Mouse (Mus musculus): ENCODE data around the gene Poll. TPM values are rescaled to one million over a fixed set of nuclear protein-coding genes. Genes with fewer than 3 reads are reported as not detected.
A peak's percentile ranks its signal among the peaks of the same experiment; 100 is the strongest.
"Not testable (repeated sequence)": the region's sequence is repeated elsewhere in the genome, so short reads cannot be mapped to it uniquely, and the experiment has no call there.

The Poll gene
- total RNA-seq, 2 experiments from 2014 or later: 12.5 to 13.2 TPM

DNA sequence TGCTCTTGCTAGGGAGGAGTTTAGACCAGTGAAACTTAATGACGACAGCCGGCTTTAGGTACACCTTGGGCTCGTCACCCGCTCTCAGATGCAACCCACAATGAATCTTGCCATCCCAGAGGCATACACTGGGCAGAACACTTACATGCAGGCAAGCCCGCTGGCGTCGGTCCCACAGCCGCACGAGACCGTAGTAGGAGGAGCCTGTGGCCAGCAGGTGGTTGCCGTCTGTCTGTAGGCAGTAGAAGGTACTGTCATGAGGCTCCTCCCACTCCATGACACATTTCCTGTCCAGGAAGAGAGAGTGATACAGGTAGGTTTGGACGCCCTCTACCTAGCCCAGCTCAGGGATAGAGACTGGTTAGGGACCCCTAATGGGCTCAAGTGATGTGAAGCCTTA, 18.6 kb upstream of the Poll start:
- no peak for DNase-seq

DNA sequence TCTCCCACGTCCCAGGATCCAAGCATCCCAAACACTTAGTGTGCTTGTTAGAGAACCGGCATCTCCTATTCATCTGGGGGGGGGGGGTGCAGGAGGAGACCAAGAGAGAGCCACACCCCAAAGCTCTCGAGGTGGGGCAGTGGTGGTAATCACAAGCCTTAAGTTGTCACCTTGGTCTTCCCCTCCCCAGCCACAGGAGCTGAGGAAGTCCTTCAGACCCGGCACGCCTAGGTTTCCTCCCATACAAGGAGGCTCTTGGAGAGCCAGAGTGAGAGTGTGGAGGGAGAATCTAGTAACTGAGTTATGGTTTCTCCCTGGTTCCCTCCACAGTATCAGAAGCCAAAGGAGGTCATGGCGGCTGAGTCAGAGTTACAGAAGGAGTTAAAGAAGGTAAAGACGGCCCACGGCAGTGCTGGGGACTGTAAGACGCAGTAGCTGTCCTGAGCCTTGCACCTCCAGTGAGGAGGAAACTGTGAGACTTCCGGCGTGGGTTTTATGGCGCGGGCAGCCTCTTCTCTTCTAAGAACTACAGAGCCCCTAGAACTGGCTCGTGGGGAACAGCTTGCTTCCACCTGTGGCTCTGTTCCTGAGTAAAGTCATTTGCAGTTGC, 16.9 kb upstream of the Poll start:
- no peak for DNase-seq

DNA sequence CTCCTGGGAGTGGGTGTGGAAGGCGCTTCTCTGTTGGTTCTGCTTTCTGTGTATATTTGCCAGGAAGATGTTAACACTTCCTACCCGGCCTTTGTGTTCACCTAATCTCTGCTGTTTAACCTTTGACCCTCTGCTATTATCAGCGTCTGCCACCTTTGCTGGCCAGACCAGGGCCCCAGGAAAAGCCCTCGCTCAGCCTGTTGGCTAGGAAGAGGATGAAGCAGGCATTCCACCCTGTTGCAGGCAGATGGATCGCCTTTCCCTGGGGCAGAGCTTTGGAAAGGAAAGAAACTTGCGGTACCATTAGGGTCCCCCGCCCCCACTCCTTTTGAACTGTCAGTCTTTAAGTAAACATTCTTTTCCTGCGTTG, 15.3 kb upstream of the Poll start:
- no peak for DNase-seq

DNA sequence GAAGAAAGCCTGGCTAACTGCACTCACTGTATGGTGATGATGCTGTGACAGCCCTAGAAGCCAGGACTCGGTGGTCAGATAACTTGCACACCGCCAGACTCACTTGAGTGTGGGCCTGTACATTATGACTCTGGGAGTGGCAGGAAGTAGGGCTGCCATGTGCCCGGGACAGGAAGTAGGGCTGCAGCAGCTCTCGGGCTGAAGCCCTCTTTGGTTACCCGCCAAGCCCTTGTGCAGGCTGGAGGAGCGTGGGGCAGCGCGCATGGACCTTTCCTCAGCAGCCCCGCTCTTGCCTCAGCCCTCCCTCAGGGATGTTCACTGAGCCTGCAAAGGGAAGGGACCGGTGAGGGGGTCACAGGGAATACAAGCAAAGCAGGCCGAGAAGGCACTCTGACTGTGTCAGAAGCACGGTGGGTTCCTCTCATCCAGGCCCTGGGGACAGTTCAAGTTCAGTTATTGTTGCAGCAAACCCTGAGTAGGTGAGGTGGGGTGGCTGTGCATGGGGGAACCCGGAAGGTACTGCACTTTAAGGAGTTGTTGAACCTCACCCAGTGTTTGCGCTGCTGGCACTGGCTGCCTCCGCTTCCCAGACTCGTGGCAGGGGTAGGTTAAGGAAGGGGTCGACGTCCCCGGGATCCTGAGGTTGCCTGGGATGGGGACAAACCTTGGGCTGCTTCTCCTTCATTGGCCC, 14.8 kb upstream of the Poll start:
- DNase-seq: no peak

DNA sequence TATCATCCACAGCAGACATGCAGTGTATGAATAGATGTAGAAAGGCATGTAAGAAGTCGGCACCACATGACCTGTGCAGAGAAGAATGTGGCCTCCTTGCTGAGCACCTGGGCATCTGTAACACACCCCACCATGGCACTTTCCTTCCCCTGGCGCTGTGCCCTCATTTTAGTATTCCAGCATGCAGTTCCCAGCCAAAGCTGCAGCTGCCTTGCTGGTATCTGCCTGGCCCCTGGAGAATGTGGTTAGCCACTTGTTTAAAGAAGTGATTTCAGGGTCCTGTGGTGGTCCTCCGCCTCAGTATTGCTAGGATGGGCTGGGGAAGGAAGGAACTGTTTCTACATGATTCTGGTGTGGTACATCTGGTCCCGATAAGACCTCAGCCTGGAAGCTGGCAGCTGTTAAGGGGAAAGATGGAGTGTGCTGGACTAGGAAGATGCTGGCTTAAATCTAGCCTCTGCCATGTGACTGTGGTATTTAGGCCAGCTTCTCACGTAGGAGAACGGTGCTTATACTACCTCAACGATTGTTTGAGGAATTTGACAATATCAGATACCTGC, 14.1 kb upstream of the Poll start:
- no peak for DNase-seq

DNA sequence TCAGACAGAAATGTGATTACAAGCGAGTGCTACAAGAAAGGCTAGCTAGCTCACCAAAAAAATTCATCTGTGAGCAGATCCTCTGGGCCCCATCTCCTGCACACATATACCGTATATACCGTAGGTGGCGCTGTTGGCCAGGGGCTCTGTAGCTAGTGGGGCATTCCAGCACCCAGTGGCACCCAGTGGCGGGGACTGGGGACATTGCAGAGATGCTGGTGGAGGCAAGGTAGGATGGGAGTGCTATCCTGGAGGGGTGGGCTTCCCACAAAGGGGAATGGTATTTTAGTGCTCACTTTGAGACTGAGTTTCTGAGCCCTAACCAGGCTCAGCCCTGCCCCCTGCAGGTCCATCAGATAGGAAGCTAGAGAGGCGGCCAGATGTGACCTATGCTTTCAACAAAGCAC, 13.5 kb upstream of the Poll start:
- DNase-seq: peak; percentile 61

DNA sequence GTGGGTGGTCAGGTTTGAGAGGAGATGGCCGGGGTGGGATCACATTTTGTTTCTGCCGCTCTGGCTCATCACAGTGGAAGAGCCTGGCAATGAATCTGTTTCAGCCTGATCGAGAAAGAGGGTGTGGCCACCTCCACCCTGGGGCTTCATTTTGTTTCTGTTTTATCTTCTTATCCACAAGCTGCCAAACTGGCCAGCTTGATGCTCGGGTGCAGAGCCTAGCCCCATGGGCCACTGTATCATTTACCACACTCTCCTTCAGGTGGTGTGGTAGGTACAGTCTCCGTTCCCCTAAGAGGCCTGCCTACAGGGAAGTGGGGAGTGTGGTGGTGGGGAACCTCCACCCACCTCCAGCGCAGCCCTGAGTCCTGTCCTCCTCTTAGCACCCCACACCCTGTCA, 12.7 kb upstream of the Poll start:
- no peak for DNase-seq

DNA sequence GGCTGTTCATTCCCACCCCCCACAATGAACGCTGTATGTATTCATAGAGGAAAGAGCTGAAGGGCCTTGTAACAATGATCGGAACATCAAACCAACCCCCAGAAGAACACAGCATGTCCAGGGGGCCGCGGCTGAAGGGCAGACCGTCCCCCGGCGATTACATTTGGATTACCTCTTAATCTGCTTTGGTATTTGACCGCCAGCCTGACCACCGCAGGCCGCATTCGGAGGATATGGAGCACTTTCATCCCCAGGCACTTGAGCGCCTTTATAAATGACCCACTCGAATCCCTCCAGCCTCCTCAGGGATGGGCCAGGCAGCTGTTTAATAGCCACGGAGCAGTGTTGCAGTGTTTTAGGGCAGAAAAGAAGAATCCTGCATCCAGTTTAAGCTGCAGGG, 7.0 kb upstream of the Poll start:
- DNase-seq: no peak

DNA sequence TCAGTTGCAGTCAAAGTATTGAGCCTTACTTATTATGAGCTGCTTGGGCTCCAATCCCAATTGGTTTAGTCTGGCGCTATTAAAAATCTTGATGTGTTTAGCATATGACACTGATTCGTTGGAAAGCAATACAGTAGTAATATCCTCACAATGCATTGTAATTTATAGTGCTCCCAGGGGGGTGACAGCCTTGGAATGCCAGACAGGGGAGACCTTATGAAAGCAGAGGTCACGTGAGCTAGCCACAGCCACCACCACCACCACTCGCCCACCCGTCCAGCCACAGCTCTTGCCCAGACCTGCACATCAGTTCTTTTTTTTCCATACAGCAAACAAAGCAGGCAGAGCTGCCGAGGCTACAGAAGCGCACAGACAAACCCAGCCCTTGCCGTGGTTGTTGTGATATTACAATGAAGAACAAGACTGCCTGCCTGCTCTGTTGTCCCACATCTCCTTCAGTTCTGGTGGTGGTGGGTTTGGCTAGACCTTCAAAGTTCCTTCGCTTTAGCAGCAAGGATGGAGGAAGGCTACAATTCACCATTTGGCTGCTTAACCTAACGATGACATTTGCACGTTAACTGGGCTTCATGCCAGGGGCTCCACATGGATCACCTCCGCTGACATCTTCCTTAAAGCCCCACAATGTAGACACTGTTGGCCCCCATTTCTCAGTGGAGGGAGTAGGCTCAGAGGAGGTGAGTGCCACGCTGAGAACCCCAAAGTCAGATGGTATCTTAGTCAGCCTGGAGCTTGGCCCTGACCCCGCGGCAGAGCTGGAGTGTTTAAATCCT, 5.8 kb upstream of the Poll start:
- DNase-seq: no peak

DNA sequence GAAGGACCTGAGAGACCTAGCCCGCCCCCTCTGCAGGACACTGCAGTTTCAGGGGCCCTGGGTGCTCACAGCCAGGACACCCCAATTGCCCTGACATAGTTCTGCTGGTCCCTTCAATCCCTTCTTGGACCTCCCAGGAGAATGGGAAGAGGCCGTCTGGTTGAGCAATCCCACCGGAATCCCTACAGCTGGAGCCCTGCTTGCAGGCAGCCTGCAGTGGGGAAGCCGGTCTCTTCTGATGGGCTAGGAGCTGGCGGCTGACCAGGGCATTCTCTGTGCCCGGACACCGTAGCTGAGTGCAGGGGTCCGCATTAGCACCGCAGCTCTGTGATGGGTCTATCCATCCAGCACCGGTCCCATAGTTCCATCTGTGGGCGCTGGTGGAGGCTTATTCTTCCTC, 6.2 kb downstream of the Poll start:
- no peak for DNase-seq

DNA sequence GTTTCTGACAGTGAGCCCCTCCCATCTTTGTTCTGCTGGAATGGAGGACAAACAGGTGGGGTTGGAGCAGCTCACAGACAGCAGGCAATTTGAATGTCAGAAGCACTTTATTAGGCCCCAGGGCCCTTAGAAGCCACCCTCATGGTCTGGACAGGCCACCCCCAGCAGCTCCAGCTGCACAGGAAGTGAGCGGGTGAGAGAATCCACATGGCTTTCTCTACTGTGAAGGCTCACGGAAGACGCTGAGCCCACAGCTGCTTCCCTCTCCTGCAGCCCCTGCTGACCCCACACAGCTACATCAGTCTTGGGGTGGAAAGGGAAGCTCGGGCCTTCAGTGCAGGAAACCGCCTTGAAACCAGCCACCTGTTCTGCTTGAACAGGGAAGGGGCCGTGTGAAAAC, 8.1 kb downstream of the Poll start:
- no peak for DNase-seq

DNA sequence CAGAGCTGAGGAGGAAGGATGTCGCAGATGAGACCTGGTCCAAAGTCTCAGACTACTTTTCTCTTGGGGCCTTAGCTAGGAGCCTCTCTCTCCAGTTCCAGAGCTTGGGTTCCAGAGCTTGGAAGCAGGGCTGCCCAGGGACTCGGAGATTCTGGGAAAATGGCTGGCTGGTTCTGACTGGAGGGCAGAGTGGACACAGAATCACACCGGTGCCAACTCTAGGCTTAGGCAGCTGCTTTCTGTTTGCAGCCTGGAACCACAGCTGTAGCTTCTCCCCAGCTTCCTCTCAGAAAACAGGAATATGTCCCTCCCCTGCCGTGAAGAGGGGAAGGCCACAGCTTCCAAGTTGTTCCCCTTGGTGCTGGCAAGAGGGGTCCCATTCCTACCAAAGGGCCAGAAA, 10.4 kb downstream of the Poll start:
- no peak for DNase-seq

DNA sequence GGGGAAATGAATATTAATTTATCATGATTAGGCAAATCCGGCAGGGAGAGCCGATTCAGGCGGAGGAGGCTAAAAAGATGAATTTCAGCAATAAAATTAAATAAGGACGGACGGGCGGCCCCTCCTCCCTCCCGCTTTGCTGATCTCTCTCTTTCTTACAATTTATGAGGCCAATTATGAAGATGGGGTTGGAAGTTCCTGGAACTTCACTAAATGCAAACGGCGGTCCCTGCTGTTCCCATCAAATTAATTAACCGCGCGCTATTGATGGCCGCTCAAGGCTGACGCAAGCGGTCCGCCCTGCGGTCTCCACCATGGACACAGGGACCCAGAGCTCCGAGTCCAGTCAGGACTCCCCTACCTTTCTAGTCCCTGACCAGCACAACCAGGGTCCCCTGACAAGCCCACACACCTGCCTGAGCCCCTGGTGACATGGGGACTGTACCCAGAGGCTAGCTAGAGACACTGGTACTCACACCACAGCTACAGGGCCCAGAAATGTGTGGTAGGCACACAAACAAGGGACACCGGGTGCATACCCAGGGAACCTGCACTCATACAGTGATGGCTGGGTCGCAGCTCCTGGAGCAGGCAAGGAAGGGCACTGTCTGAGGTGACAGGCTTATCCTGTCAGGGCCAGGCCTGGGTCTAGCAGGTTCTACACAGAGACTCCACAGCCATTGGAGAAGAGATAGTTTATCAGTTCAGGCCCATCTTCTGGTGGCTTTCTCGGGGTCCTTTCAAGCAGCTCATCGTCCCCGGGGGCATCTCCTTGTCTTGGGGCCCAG, 11.0 kb downstream of the Poll start:
- DNase-seq: no peak

DNA sequence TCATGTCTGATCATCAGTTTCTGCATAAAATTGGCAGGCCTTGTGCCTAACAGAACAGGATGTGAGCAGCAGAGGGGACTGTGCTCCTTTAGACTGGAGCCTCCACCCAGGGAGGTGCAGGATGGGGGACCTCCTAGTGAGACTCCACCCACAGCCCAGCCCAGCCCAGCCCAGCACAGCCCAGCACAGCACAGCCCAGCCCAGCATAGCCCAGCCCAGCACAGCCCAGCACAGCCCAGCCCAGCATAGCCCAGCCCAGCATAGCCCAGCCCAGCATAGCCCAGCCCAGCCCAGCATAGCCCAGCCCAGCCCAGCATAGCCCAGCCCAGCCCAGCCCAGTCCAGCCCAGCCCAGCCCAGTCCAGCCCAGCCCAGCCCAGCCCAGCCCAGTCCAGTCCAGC, 12.1 kb downstream of the Poll start:
- DNase-seq: not testable (repeated sequence)

DNA sequence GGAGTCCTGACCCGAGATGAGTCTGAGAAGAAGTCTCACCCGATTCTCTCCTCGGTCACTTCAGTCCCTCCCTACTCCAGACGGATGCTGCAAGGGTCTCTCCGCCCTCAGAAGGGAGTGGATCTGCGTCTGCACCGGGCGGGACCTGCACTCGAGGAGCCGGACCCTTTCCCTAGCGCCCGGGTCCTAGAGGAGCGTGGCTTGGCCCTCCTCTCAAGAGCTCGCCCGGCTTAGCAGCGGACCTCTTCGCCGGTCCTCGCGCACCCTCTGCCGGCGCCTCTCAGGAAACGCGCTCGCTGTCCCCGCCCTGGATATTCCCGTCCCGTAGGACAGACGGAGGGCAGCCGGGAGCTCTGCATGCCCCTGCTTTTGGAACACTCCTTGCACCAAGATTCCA, 15.4 kb downstream of the Poll start:
- peak; percentile 75 for DNase-seq

DNA sequence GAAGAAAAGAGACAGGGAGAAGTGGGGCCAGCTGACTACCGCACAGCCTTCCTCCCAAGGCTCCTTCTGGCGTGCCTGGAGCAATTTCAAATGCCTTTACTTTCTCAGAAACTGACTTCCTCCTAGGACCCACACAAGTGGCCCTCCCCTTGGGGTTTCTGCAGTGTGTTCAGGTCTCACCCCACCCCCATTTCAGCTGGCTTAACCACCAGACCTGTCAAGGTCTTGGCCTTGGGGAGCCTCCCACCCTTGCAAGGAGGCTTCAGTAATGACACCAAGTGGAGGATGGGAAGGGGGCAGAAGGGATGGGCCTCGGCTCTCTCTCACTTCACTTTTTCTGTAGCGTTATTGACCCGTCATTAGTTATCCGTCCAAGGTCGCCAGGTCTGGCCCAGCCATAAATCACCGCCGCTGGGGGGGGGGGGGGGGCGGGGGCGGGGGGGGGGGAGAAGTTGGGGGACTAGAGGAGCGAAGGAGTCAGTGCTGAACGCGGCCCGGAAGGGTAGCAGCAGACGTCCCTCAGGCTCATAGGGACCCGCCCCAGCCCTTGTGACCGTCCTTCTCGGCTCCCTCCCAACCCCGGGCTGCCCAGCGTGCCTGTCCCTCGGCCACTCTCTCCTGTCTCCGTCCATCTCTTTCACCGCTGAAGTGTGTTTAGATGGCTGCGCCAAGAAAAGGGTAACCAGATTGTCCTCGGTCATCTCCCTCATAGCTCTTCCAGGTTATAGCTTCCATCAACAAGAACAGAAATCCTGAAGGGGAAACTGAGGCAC, 16.0 kb downstream of the Poll start:
- no peak for DNase-seq

DNA sequence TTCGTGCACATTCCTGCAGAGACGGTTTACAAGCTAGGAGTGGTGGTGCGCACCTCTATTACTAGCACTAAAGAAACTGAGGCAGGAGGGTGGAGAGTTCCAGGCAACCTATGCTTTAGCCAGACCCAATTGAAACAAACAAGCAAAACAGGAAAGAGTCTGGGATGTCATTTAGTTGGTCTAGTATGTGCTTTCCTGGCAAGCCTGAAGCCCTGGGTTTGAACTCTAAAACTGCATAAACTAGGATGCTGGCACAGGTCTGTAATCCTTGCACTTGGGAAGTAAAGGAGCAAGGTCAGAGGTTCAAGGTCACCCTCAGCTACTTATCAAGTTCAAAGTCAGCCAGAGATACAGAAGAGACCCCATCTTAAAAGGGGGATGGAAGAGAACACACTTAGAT, 18.3 kb downstream of the Poll start:
- DNase-seq: no peak

DNA sequence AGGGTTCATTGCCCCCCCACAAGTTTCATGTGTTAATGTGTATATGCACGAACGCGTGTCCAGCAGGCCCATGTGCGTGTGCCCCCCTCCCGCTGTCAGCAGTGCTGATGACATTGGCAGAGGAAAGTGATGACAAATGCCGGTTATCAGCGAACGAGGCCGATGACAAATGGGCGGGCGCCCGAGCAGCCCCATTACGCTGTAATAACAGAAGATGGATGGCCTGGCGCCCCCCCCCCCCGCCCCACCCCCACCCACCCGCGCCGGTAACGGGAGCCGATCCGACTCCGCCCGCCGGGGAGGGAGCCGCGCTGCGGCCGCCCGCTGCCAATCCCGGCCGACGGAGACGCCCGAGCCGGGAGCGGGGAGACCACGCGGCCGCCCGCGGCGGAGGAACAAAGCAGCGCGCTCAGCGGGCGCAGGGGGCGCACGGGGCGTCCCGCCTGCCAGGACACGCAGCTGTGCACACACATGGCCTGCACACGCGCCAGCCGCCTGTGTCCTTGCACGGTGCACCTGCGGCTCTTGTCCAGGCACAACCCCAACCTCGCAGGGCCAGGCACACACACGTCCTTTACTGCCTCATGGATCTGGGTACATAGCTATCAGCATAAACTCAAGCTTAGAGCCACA, 18.8 kb downstream of the Poll start:
- peak; percentile 59 for DNase-seq

DNA sequence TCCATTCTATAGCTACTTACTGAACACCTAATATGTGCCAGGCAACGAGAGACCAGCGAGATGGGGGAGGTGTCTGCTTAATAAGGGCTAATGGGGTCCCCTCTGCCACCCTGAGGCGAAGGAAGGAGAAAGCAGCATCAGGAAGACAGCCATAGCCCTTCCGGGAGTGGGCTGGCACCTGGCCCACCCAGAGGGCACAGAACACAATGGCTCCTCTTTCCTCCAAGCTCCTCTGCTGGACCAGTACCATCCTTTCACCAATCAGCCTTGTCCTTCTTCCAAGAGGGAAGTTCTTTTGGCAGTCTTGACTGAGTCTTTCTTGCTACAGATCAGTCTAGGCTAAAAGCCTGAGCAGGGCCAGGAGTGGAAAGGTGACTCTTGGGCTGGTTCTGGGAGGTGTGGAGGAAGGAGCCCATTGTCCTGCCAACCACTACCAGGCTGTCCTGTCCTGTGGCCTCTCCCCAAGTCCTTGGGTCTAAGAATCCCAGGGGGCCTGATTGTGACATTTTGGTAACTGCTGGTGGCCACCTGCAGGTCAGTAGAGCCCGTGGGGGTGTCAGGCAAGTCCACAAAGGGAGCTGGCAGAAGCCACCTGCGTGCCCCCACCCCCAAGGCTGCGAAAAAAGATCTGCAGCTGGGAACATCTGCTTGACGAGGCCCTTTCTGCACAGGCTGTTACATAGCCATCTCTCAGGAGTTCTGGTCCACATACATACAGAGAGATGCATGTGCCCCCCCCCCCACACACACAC, 19.5 kb downstream of the Poll start:
- no peak for DNase-seq

DNA sequence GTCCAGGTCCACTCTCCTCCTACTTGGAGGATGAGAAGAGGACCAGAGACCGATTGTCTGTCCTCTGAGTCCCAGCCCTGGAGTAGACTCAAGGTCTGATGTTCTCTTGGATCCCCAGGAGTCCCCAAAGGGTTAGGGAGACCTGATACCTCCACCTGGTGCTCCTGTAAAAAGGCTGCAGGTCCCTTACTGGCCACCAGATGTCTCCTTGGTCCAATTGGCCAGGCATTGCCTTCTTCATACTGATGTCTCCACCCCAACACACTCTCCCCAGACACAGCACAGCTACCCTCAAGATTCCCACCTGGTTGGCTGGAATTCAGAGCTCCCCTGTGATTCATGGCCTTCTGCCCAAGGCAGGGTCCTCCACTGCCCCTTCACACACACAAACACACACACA, 22.8 kb downstream of the Poll start:
- DNase-seq: peak; percentile 41
